Mouse (Mus musculus) liver, adult 10 weeks (tissue): ENCODE results near the gene Tiam2. TPM values are rescaled to one million over a fixed set of nuclear protein-coding genes. Genes with fewer than 3 reads are reported as not detected.

Experiments
- polyA plus RNA-seq: library from polyadenylated mRNA; stranded (reverse); fragments of 350-450 nt; fragmentation: Illumina TruSeq; extraction: RNeasy Lipid Tissue Mini Kit (QIAGEN cat#74804); gene quantifications from one replicate; pipeline ENCODE4 v1.2.3, GENCODE M21; 2014; ENCODE audit warnings: low read depth, low replicate concordance

Tiam2 gene
- polyA plus RNA-seq = 5.7 TPM

DNA sequence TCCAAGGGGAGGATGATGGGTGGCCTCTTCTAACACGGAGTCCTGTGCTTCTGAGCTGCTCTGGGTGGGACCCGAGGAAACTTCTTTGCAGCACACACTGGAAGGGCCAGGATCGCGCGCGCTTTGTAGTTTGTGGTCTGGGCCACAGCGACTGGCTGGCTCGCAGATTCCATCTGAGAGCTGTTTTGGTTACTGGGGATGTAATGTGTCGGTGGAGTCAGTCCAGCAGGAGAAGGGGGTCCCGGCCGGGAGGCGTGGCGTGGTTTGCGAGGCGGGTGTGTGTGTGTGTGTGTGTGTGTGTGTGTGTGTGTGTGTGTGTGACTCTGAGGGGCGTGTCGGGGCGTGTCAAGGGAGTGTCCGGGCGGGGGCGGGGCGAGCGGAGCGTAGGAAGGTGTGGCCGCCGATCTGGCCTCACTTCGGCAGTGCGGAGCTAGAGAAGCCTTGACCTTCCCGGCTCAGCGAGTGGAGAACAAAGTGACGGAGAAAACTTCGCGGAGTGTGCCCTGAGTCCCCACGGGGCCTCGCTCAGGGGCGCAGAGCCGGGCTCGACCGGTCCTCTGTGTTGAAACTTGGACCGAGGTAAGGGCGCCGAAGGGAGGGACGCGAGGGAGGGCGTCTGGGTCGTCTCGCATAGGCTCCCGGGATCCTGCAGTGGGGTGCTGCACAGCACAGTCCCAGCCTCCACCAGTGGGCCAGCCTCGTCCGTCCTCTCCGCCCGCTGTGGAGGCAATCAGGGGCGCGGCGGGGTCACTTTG lies at the start of gene Tiam2:
Gene Tiam2 (plus strand): TSS at position 426 of the 755 bp plus-strand sequence.

DNA sequence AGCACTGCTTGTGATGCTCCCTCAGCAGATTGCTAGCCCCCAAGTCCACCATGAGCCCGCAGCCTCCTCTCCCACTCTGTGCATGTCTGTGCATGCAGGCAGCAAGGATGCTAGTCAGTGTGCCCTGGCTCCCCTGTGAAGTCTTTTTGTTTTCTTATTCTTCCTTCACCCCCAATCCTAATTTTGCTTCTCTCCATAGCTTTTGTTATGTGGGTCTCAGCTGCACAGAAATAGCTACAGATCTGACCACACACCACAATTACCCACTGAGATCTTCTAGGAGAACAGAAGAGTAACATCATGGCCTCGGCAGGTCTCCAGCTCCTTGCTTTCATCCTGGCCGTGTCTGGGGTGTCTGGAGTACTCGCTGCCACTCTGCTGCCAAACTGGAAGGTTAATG lies 205.9 kb downstream of the Tiam2 start, which contains the start of gene Cldn20:
Gene Cldn20 (plus strand): TSS at position 301 of the 400 bp plus-strand sequence.

DNA sequence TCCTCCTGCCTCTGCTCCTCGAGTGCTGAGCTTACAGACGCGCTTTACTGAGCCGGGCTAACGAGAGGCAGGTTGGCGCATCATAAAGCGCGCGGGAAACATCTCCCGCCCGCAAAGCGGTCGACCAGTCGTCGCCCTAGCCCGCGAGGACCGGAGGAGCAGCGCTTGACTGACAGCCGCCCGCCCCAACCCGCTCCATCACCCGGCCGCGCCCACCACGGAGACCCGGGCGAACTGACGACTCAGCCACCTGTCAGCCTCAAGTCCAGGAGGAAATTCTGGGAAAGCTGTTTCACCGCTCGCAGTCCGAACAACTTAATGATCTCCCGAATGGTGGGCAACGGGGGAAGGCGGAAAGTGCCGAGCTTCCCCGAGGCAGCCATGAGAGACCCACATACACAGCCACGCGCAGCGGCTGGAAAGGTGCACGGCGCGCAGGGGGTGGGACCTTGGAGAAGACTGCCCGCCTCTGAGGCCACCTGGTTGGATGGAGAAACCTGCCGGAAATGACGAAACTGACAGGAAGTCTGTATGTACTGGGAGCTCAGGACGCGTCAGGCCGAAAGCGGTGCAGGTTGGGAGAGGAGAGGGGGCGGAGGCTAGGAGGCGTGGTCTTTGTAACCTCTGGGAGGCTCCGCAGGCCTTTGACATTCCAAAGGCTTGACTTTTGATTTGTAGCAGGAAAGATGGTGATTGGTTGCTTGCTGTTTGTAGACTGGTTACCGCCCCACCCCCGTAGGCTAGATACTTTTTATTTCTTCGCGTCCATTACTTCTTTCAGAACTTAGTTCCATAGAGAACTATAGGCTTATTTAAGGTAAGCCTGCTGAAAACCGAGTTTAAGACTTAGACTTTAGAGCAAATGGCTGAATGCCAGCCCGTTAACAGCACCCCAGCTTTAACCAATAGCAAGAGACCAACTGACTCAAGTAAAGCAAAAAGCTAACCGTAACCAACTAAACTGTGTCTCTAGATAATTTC lies 231.2 kb downstream of the Tiam2 start, which contains the start of gene Tfb1m:
Gene Tfb1m (minus strand): TSS at position 451 of the 981 bp plus-strand sequence.

Other genes starting within 250 kb of the Tiam2 start
- 11.9 TPM for gene Scaf8, start 211.6 kb upstream of the Tiam2 start, polyA plus RNA-seq
- gene Cldn20, start 206.0 kb downstream of the Tiam2 start, polyA plus RNA-seq = 0.72 TPM
- gene Tfb1m, start 231.2 kb downstream of the Tiam2 start, polyA plus RNA-seq = 16.4 TPM